Mouse (Mus musculus): ENCODE data around the gene Kif3b. TPM values are rescaled to one million over a fixed set of nuclear protein-coding genes. Genes with fewer than 3 reads are reported as not detected.
"Not testable (repeated sequence)": the region's sequence is repeated elsewhere in the genome, so short reads cannot be mapped to it uniquely, and the experiment has no call there.

Kif3b gene
- polyA plus RNA-seq, 1 experiment from 2014 or later, result 8.9 TPM

DNA sequence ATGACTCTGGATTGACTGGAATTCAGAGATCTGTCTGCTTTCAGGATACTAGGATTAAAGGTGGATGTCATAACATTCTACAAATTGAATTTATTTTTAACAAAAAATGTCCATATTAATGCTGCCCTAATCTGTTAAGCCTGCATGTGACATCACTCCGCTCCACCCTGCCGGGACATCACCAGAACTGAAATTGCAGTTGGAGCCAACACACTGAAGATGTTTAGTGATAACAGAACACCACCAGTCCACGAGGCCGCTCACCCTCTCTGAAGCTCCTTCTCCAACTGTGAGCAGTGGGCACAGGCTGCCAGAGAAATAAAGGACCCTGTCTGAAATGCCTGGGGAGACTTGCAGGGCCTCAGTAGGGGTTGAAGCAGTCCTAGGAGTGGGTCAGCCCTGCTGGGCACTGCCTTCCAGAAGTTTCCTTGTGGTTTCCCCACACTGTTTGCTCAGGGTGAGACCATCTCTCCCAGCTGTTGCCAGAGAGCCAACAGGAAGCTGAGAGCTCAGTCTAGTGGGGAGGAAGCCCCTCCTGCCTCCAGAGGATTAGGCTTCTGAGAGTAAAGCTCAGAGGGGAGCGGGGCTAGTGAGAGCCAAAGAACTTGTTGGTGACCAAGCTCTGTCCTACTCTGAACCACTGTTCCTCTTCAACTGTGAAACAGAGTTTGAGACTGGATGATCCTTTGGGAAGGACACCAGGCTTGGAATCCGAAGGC, 16.9 kb upstream of the Kif3b start:
- H3K4me1 ChIP-seq (ENCODE audit: insufficient read depth, low read length); H3K27me3 ChIP-seq (ENCODE audit: insufficient read depth, low read length); H3K4me3 ChIP-seq (ENCODE audit: low read length); H3K36me3 ChIP-seq (ENCODE audit: insufficient read depth, low read length); H3K9ac ChIP-seq (replicated peaks; ENCODE audit: low read length); H3K9me3 ChIP-seq (ENCODE audit: low read length); H3K27ac ChIP-seq (ENCODE audit: low read length); H3K4me2 ChIP-seq (replicated peaks; ENCODE audit: low read depth, low read length): not testable (repeated sequence)
- ATAC-seq (ENCODE audit: low FRiP score, low TSS enrichment), result 0 out of 2 replicates have a peak, but pooled peaks have one; percentile 31
- WGBS, result 84% methylated on average over 6 of the region's 6 CpGs

DNA sequence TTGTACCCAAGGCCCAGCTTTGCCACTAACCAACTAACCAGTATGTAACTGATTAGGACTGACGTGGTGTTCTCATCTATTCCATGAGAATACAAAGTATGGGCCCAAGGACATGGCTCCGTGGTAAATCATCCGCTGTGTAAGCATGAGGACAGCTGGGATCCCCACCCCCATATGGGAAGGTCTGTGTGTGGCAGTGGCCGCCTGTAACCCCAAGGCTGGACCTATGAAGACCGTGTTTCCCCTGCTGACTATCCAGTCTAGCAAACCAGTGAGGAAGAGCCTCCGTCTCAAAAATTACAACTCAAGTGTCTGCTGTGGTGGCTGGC, 16.3 kb upstream of the Kif3b start:
- Histone ChIP-seq H3K9me3 (ENCODE audit: low read length) (no peaks in the 10 kb centered on the region; the same call in 1 of the 2 replicates), H3K9ac (replicated peaks; ENCODE audit: low read length) (no peak overlapping the region), H3K4me1 (ENCODE audit: insufficient read depth, low read length) (no peaks in the 10 kb centered on the region), H3K27ac (ENCODE audit: low read length) (no peak overlapping the region), H3K4me3 (ENCODE audit: low read length) (no peak overlapping the region), H3K36me3 (ENCODE audit: insufficient read depth, low read length) (no peaks in the 10 kb centered on the region), H3K4me2 (replicated peaks; ENCODE audit: low read depth, low read length) (no peak overlapping the region), H3K27me3 (ENCODE audit: insufficient read depth, low read length) (no peaks in the 10 kb centered on the region)
- 76% methylated on average over 6 of the region's 6 CpGs for WGBS
- ATAC-seq (ENCODE audit: low FRiP score, low TSS enrichment), result no peak

- not testable (repeated sequence) for H3K36me3 ChIP-seq (ENCODE audit: insufficient read depth, low read length); H3K4me1 ChIP-seq (ENCODE audit: insufficient read depth, low read length); H3K4me3 ChIP-seq (ENCODE audit: low read length); H3K4me2 ChIP-seq (replicated peaks; ENCODE audit: low read depth, low read length); H3K27me3 ChIP-seq (ENCODE audit: insufficient read depth, low read length); H3K9me3 ChIP-seq (ENCODE audit: low read length); ATAC-seq (ENCODE audit: low FRiP score, low TSS enrichment); H3K9ac ChIP-seq (replicated peaks; ENCODE audit: low read length); H3K27ac ChIP-seq (ENCODE audit: low read length)
- 84% methylated on average over 3 of the region's 3 CpGs for WGBS
These were observed 15.6 kb upstream of the Kif3b start for GRCm38 (mm10) chr2:153275577-153275976.

GRCm38 (mm10) chr2:153276440-153276839, 14.8 kb upstream of the Kif3b start:
- no peaks in the 10 kb centered on the region for H3K27me3 ChIP-seq (ENCODE audit: insufficient read depth, low read length)
- H3K27ac ChIP-seq (ENCODE audit: low read length), result no peak overlapping the region
- 90% methylated on average over 8 of the region's 8 CpGs for WGBS
- no peaks in the 10 kb centered on the region for H3K36me3 ChIP-seq (ENCODE audit: insufficient read depth, low read length)
- ATAC-seq (ENCODE audit: low FRiP score, low TSS enrichment), result no peak
- H3K9ac ChIP-seq (replicated peaks; ENCODE audit: low read length), result no peak overlapping the region
- no peak overlapping the region for H3K4me2 ChIP-seq (replicated peaks; ENCODE audit: low read depth, low read length)
- no peak overlapping the region for H3K4me3 ChIP-seq (ENCODE audit: low read length)
- no peaks in the 10 kb centered on the region; the same call in 1 of the 2 replicates for H3K9me3 ChIP-seq (ENCODE audit: low read length)
- no peaks in the 10 kb centered on the region for H3K4me1 ChIP-seq (ENCODE audit: insufficient read depth, low read length)

- H3K4me2 ChIP-seq (replicated peaks; ENCODE audit: low read depth, low read length); H3K27me3 ChIP-seq (ENCODE audit: insufficient read depth, low read length); H3K9ac ChIP-seq (replicated peaks; ENCODE audit: low read length); H3K4me3 ChIP-seq (ENCODE audit: low read length); H3K4me1 ChIP-seq (ENCODE audit: insufficient read depth, low read length); ATAC-seq (ENCODE audit: low FRiP score, low TSS enrichment); H3K27ac ChIP-seq (ENCODE audit: low read length); H3K9me3 ChIP-seq (ENCODE audit: low read length); H3K36me3 ChIP-seq (ENCODE audit: insufficient read depth, low read length): not testable (repeated sequence)
- WGBS, result 94% methylated on average over 5 of the region's 5 CpGs
These were observed 14.4 kb upstream of the Kif3b start for GRCm38 (mm10) chr2:153276846-153277245.

GRCm38 (mm10) chr2:153278357-153278756, 12.9 kb upstream of the Kif3b start:
- Histone ChIP-seq H3K4me2 (replicated peaks; ENCODE audit: low read depth, low read length) (no peak overlapping the region), H3K36me3 (ENCODE audit: insufficient read depth, low read length) (no peaks in the 10 kb centered on the region), H3K27me3 (ENCODE audit: insufficient read depth, low read length) (no peaks in the 10 kb centered on the region), H3K9ac (replicated peaks; ENCODE audit: low read length) (no peak overlapping the region), H3K27ac (ENCODE audit: low read length) (no peak overlapping the region), H3K4me3 (ENCODE audit: low read length) (no peak overlapping the region), H3K9me3 (ENCODE audit: low read length) (no peaks in the 10 kb centered on the region; the same call in 1 of the 2 replicates), H3K4me1 (ENCODE audit: insufficient read depth, low read length) (no peaks in the 10 kb centered on the region)
- no peak for ATAC-seq (ENCODE audit: low FRiP score, low TSS enrichment)
- 76% methylated on average over 5 of the region's 5 CpGs for WGBS

DNA sequence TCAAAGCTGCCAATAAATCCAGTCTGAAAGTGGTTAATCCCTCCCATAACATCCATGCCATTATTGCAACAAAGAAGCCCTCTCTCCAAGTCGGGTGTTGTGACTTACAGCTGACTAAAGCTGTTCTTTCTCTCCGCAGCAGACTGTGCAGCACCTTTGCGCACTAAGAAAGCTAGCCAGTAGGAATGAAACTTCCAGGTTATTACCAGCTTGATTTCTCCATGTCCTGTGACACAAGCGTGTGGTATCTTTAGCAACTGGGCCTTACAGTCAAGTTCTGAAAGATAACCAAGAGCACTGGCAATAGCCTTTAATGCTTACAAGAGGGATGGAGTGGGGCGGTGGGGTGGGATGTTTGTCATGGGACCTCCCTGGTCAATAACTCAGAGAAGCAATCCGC, 7.3 kb upstream of the Kif3b start:
- Histone ChIP-seq H3K4me3 (ENCODE audit: low read length) (no peak overlapping the region), H3K9me3 (ENCODE audit: low read length) (no peaks in the 10 kb centered on the region), H3K27ac (ENCODE audit: low read length) (no peak overlapping the region), H3K4me1 (ENCODE audit: insufficient read depth, low read length) (no peaks in the 10 kb centered on the region; the same call in 1 of the 2 replicates), H3K9ac (replicated peaks; ENCODE audit: low read length) (no peak overlapping the region), H3K36me3 (ENCODE audit: insufficient read depth, low read length) (no peaks in the 10 kb centered on the region), H3K27me3 (ENCODE audit: insufficient read depth, low read length) (no peaks in the 10 kb centered on the region), H3K4me2 (replicated peaks; ENCODE audit: low read depth, low read length) (no peak overlapping the region)
- 91% methylated on average over 6 of the region's 6 CpGs for WGBS
- no peak for ATAC-seq (ENCODE audit: low FRiP score, low TSS enrichment)

DNA sequence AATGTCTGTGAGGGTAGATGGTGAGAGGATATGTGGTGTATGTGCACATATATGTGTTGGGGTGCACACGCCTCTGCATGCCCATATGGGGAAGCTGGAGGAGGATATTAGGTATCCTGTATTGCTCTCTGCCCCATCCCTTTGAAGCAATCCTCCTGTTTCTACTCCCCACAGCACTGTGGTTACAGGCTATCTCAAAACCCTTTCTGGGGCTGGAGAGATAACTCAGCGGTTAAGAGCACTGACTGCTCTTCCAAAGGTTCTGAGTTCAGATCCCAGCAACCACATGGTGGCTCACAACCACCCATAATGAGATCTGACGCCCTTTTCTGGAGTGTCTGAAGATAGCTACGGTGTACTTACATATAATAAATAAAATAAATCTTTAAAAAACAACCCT, 4.7 kb upstream of the Kif3b start:
- no peak overlapping the region for H3K4me2 ChIP-seq (replicated peaks; ENCODE audit: low read depth, low read length)
- H3K27ac ChIP-seq (ENCODE audit: low read length), result no peak overlapping the region
- ATAC-seq (ENCODE audit: low FRiP score, low TSS enrichment), result no peak
- no peak overlapping the region for H3K9ac ChIP-seq (replicated peaks; ENCODE audit: low read length)
- 93% methylated on average over 4 of the region's 4 CpGs for WGBS
- H3K9me3 ChIP-seq (ENCODE audit: low read length), result no peaks in the 10 kb centered on the region
- H3K36me3 ChIP-seq (ENCODE audit: insufficient read depth, low read length), result no peaks in the 10 kb centered on the region
- no peaks in the 10 kb centered on the region for H3K27me3 ChIP-seq (ENCODE audit: insufficient read depth, low read length)
- H3K4me3 ChIP-seq (ENCODE audit: low read length), result no peak overlapping the region
- peaks cover 4% of the 10 kb centered on the region; the same call in 1 of the 2 replicates for H3K4me1 ChIP-seq (ENCODE audit: insufficient read depth, low read length)

GRCm38 (mm10) chr2:153287835-153288234, 3.4 kb upstream of the Kif3b start:
- Histone ChIP-seq H3K27ac (ENCODE audit: low read length) (no peak overlapping the region), H3K4me1 (ENCODE audit: insufficient read depth, low read length) (peaks cover 12% of the 10 kb centered on the region), H3K9ac (replicated peaks; ENCODE audit: low read length) (no peak overlapping the region), H3K4me3 (ENCODE audit: low read length) (no peak overlapping the region), H3K36me3 (ENCODE audit: insufficient read depth, low read length) (no peaks in the 10 kb centered on the region), H3K9me3 (ENCODE audit: low read length) (no peaks in the 10 kb centered on the region), H3K4me2 (replicated peaks; ENCODE audit: low read depth, low read length) (no peak overlapping the region), H3K27me3 (ENCODE audit: insufficient read depth, low read length) (no peaks in the 10 kb centered on the region)
- 27% methylated on average over 6 of the region's 6 CpGs for WGBS
- ATAC-seq (ENCODE audit: low FRiP score, low TSS enrichment), result no peak

- Histone ChIP-seq H3K4me3 (ENCODE audit: low read length) (peak overlapping the region; percentile 76), H3K27me3 (ENCODE audit: insufficient read depth, low read length) (no peaks in the 10 kb centered on the region), H3K9ac (replicated peaks; ENCODE audit: low read length) (peak overlapping the region; percentile 82), H3K9me3 (ENCODE audit: low read length) (no peaks in the 10 kb centered on the region), H3K36me3 (ENCODE audit: insufficient read depth, low read length) (no peaks in the 10 kb centered on the region), H3K4me2 (replicated peaks; ENCODE audit: low read depth, low read length) (peak overlapping the region; percentile 90), H3K27ac (ENCODE audit: low read length) (no peak overlapping the region), H3K4me1 (ENCODE audit: insufficient read depth, low read length) (peaks cover 12% of the 10 kb centered on the region)
- 48% methylated on average over 7 of the region's 7 CpGs for WGBS
- no peak for ATAC-seq (ENCODE audit: low FRiP score, low TSS enrichment)
These were observed 1.2 kb downstream of the Kif3b start for GRCm38 (mm10) chr2:153292305-153292861.
